Mouse (Mus musculus) olfactory bulb, adult 2 months (tissue): Measurements from ENCODE around the gene Ccdc159. TPM values are rescaled to one million over a fixed set of nuclear protein-coding genes. Genes with fewer than 3 reads are reported as not detected.

Experiments used
- H3K27ac ChIP-seq: fragments of 200-500 bp; 2 replicates; pipeline ENCODE4 v1.5.1; 2012; ENCODE audit warnings: low read depth, low read length; ENCODE audit not compliant: insufficient read depth
- H3K4me1 ChIP-seq: fragments of 200-500 bp; 2 replicates; pipeline ENCODE4 v1.6.1; 2012; ENCODE audit warnings: low read length; ENCODE audit not compliant: control insufficient read depth, insufficient read depth
- H3K4me3 ChIP-seq: fragments of 200-500 bp; 2 replicates; pipeline ENCODE4 v1.5.1; 2012; ENCODE audit warnings: mild to moderate bottlenecking, low read depth, low read length, moderate library complexity; ENCODE audit not compliant: insufficient read depth
- CTCF ChIP-seq: fragments of 200-500 bp; IDR thresholded peaks from 2 replicates; pipeline ENCODE4 v1.5.1; 2012; ENCODE audit warnings: low read depth, mild to moderate bottlenecking, low read length, moderate library complexity; ENCODE audit not compliant: insufficient read depth
- POLR2A ChIP-seq: fragments of 200-500 bp; IDR thresholded peaks from 2 replicates; pipeline ENCODE4 v1.6.1; 2012; ENCODE audit warnings: mild to moderate bottlenecking, low read depth, low read length, moderate library complexity; ENCODE audit not compliant: insufficient read depth
- WGBS: fragments of 180-500 bp; shearing (Covaris S2); methylation state at CpG from one replicate; pipeline ENCODE4 v1.1.7; 2018; 5-methylcytosine and 5-hydroxymethylcytosine counted together
- polyA plus RNA-seq: library from polyadenylated mRNA; stranded (reverse); fragments of >200 nt; gene quantifications from 2 replicates; pipeline ENCODE4 v1.2.4, GENCODE M21; 2012; ENCODE audit warnings: low replicate concordance; ENCODE audit not compliant: missing spikeins, insufficient read depth, insufficient read length

Ccdc159 gene
- polyA plus RNA-seq, 1 experiment = not detected

GRCm38 (mm10) chr9:21932006-21932405 lies 4.7 kb downstream of the Ccdc159 start:
- H3K4me1 ChIP-seq = peaks cover 3% of the 10 kb centered on the region; the same call in 1 of the 2 replicates
- H3K27ac ChIP-seq = no peak overlapping the region
- no peak overlapping the region for H3K4me3 ChIP-seq
- TF ChIP-seq POLR2A (no peak), CTCF (no peak)
- 70% methylated on average over 2 of the region's 2 CpGs for WGBS

GRCm38 (mm10) chr9:21932445-21933137 lies 5.3 kb downstream of the Ccdc159 start:
- Histone ChIP-seq H3K4me1 (peaks cover 3% of the 10 kb centered on the region; the same call in 1 of the 2 replicates), H3K27ac (no peak overlapping the region), H3K4me3 (no peak overlapping the region)
- 65% methylated on average over 12 of the region's 12 CpGs for WGBS
- TF ChIP-seq POLR2A (no peak), CTCF (no peak)

DNA sequence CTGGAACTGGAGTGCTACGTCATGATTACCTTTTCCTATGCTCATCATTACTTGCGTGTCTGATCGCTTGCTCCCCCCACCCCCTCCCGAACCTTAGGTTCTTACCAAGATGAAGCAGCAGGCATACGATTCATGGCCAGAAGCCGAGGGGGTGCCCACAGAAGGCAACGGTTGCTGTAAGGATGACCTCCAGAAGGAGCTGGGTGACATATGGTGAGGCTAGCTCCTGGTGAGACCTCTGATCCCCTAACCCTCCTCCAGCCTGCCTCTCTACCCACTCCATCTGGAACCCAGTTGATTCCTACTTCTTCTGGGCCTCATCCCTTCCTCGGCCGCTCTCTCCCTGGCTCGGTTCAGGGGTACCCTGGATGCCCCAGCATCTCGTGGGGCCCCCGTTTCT lies 6.8 kb downstream of the Ccdc159 start:
- WGBS = 92% methylated on average over 12 of the region's 12 CpGs
- no peak for TF ChIP-seq CTCF
- Histone ChIP-seq H3K4me3 (no peak overlapping the region), H3K27ac (no peak overlapping the region), H3K4me1 (peaks cover 12% of the 10 kb centered on the region)

GRCm38 (mm10) chr9:21935466-21936131 lies 8.3 kb downstream of the Ccdc159 start:
- H3K4me3 ChIP-seq = no peak overlapping the region
- peaks cover 16% of the 10 kb centered on the region for H3K4me1 ChIP-seq
- no peak overlapping the region for H3K27ac ChIP-seq
- WGBS = 84% methylated on average over 7 of the region's 7 CpGs
- no peak for TF ChIP-seq POLR2A
- TF ChIP-seq CTCF = no peak

- H3K27ac ChIP-seq = peak within 1 kb of the TSS; percentile 18; the same call in 1 of the 2 replicates
- under 1% methylated on average over 43 of the region's 43 CpGs for whole genome bisulfite sequencing
- H3K4me1 ChIP-seq = peaks cover 16% of the 10 kb centered on the region
- peak; percentile 46 for TF ChIP-seq POLR2A
- TF ChIP-seq CTCF = no peak
- H3K4me3 ChIP-seq = peak within 1 kb of the TSS; percentile 87
Measured at GRCm38 (mm10) chr9:21936692-21937570, 9.7 kb downstream of the Ccdc159 start, which contains the start of gene Plppr2. TSS of gene Plppr2 (plus strand) at chr9:21937033.

DNA sequence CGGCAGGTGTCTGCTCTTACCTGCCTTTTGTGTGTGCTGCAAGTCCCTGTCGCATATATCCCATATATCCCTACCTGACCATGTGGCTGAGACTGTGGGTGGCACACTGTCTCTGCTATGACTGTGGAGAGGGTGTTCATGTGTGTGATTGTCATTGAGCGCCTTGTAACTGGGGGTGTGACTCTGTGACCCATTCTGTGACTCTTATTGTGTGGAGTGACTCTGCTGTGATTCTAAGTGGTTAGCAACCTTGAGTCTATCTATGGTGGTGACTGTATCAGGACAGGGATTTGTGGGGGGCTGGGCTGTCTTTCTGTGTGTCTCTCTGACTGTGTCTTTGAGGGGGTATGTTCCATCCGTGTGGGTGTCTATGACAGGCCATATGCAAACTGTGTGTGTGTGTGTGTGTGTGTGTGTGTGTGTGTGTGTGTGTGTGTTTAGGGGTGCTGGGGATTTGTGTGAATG lies 10.5 kb downstream of the Ccdc159 start:
- Histone ChIP-seq H3K4me3 (peak overlapping the region; percentile 87), H3K4me1 (peaks cover 16% of the 10 kb centered on the region), H3K27ac (no peak overlapping the region)
- 29% methylated on average over 4 of the region's 4 CpGs for WGBS
- TF ChIP-seq POLR2A (no peak), CTCF (no peak)

DNA sequence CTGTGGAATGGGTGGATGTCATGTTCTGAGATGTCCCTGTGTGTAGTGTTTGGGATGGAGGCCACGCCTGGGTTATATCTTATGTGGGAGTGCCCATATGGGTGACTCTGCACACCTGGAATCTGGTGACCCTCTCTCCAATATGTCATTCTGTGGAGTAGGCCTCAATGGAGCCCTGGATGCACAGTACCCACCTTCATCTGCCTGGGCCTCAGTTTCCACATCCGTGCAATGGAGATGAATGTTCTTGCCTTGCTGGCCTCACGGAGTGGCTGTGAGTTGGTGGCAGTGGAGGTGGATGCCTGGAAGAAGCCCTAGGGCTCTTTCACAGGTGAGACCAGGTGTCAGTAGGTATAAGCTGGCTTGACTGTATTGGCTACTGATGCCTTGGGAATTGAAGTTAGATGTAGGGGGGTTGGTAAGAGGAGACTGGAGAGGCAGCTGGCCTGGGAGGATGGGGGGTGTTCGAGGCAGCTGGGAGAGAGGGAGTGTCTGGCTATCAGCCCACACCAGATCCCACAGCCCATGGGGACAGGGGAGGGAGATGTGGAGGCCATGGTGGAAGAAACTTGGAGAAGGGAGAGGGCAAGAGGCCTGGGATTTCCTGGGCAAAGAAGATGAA lies 11.1 kb downstream of the Ccdc159 start:
- WGBS = 53% methylated on average over 4 of the region's 4 CpGs
- no peak for TF ChIP-seq POLR2A
- TF ChIP-seq CTCF = no peak
- H3K4me1 ChIP-seq = peaks cover 13% of the 10 kb centered on the region
- H3K27ac ChIP-seq = no peak overlapping the region
- peak overlapping the region; percentile 87; the same call in 1 of the 2 replicates for H3K4me3 ChIP-seq

- TF ChIP-seq CTCF (no peak), POLR2A (no peak)
- H3K4me1 ChIP-seq = peaks cover 35% of the 10 kb centered on the region
Measured at GRCm38 (mm10) chr9:21943046-21943445, 15.8 kb downstream of the Ccdc159 start.

More at GRCm38 (mm10) chr9:21943046-21943445, 15.8 kb downstream of the Ccdc159 start:
- no peak overlapping the region for H3K27ac ChIP-seq
- H3K4me3 ChIP-seq = no peak overlapping the region
- WGBS = 84% methylated on average over 11 of the region's 12 CpGs
